Mouse (Mus musculus): Measurements from ENCODE around the gene Kcne1.

The Kcne1 gene

GRCm38 (mm10) chr16:92355982-92356381, 3.3 kb downstream of the Kcne1 start:
- no peak for DNase-seq (ENCODE audit: low spot score)

GRCm38 (mm10) chr16:92355366-92355765, 3.9 kb downstream of the Kcne1 start:
- DNase-seq (ENCODE audit: low spot score): no peak

GRCm38 (mm10) chr16:92353897-92354296, 5.4 kb downstream of the Kcne1 start:
- DNase-seq (ENCODE audit: low spot score): no peak

GRCm38 (mm10) chr16:92353295-92353694, 6.0 kb downstream of the Kcne1 start:
- no peak for DNase-seq (ENCODE audit: low spot score)

GRCm38 (mm10) chr16:92348941-92349340, 10.3 kb downstream of the Kcne1 start:
- DNase-seq (ENCODE audit: low spot score): no peak

GRCm38 (mm10) chr16:92346297-92346916, 12.9 kb downstream of the Kcne1 start:
- no peak for DNase-seq (ENCODE audit: low spot score)

- no peak for DNase-seq (ENCODE audit: low spot score)
Observed at GRCm38 (mm10) chr16:92345177-92345576, 14.1 kb downstream of the Kcne1 start.

GRCm38 (mm10) chr16:92340612-92341511, 18.4 kb downstream of the Kcne1 start:
- DNase-seq (ENCODE audit: low spot score): no peak

- no peak for DNase-seq (ENCODE audit: low spot score)
Observed at GRCm38 (mm10) chr16:92336280-92336679, 23.0 kb downstream of the Kcne1 start.

- no peak for DNase-seq (ENCODE audit: low spot score)
Observed at GRCm38 (mm10) chr16:92334600-92334999, 24.7 kb downstream of the Kcne1 start.

GRCm38 (mm10) chr16:92330966-92331365, 28.3 kb downstream of the Kcne1 start:
- DNase-seq (ENCODE audit: low spot score): no peak

- no peak for DNase-seq (ENCODE audit: low spot score)
Observed at GRCm38 (mm10) chr16:92327911-92328310, 31.4 kb downstream of the Kcne1 start.

- no peak for DNase-seq (ENCODE audit: low spot score)
Observed at GRCm38 (mm10) chr16:92325062-92325406, 34.2 kb downstream of the Kcne1 start.

- no peak for DNase-seq (ENCODE audit: low spot score)
Observed at GRCm38 (mm10) chr16:92324309-92325061, 34.8 kb downstream of the Kcne1 start.

- no peak for DNase-seq (ENCODE audit: low spot score)
Observed at GRCm38 (mm10) chr16:92321341-92321740, 37.9 kb downstream of the Kcne1 start, which contains the start of gene Fam243. Gene Fam243, minus strand, starts transcription at chr16:92321441.

GRCm38 (mm10) chr16:92320361-92320760, 38.9 kb downstream of the Kcne1 start:
- DNase-seq (ENCODE audit: low spot score): no peak

- no peak for DNase-seq (ENCODE audit: low spot score)
Observed at GRCm38 (mm10) chr16:92319353-92320109, 39.7 kb downstream of the Kcne1 start.

GRCm38 (mm10) chr16:92316049-92316738, 43.1 kb downstream of the Kcne1 start:
- no peak for DNase-seq (ENCODE audit: low spot score)

GRCm38 (mm10) chr16:92313953-92314741, 45.1 kb downstream of the Kcne1 start:
- DNase-seq (ENCODE audit: low spot score): peak; percentile 18

GRCm38 (mm10) chr16:92309126-92309525, 50.1 kb downstream of the Kcne1 start:
- no peak for DNase-seq (ENCODE audit: low spot score)

All from left cerebral cortex, adult 11 months (tissue).